Mouse (Mus musculus) liver, postnatal 0 days (tissue): ENCODE measurements at regions not wholly inside any gene's neighbourhood (a gene's known extent, or its start where the extent isn't known, plus 50 kb on each side); places are given as distances from the start of the nearest gene placed in this dataset.

Experiments used
- CTCF ChIP-seq: sonication (generic); IDR thresholded peaks from 2 replicates; pipeline ENCODE4 v1.5.1; 2016; ENCODE audit warnings: antibody characterized with exemption, low read depth
- EP300 ChIP-seq: IDR thresholded peaks from 2 replicates; pipeline ENCODE4 v1.6.1; 2016; ENCODE audit warnings: antibody characterized with exemption, low read depth, mild to moderate bottlenecking

DNA sequence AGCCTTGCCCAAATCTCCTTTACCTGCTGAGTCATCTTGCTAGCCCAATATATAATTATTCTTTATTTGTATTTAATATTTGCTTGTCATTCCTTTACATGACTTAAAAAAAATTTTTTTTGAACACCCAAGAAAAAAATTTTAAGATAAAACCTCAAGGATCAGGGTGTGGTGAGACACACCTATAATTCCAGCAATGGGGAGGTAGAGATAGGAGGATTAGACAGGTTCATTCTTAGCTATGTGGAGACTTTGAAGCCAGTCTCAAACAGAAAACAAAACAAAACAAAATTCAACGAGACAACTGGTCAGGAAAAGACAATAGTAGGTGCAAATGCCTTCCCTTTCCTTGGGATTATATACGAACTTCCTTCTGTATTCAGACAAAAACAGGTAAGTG is 68.4 kb upstream of the Ppp2r5a start:
- TF ChIP-seq CTCF (no peak), EP300 (no peak)
